Mouse (Mus musculus): Measurements from ENCODE around the gene Gm3952.

Gm3952 gene

DNA sequence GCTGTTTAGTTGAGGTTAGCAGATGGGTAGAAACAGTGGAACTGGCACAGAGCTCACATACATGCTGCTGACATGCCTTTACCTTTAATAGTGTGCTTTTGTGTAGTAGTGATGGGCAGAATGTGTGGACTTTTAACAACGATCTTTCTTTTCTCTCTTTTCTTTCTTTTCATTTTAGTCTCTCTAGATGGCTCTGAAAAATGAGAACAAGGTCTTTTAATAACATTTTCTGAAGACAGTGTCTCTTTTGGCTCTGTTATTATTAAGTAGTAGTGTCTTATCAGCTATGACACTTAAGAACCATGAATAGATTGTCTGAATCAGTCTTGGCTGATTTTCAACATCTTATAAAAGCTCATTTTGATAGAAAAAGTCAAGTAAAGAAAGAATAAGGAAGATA, at the start of gene Gm3952:
Gm3952 (minus strand) TSS at position 101 of the 400 bp plus-strand sequence.
- in situ Hi-C loops (cut with MboI; ENCODE audit: low sequenced_read_pairs) = no loop called here

DNA sequence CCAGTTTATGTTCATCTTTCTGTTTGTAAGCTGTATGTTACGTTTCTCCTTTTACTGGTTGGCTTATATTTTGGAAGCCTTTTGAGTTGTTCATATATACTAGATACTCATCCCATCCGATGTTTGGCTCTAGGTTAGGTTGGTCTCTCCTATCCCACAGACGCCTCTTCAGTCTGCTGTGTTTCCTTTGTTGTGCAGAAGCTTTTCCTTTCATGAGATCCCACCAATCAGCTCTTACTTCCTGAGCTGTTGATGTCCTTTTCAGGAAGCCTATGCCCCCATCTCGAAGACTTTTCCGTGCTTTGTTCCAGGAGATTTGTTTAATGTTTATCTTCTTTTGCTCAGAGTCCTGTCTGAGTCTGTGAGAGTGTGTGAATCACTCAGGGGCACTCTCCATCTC, 45.3 kb upstream of the Gm3952 start:
- in situ Hi-C loops (cut with MboI; ENCODE audit: low sequenced_read_pairs) = no loop called here

DNA sequence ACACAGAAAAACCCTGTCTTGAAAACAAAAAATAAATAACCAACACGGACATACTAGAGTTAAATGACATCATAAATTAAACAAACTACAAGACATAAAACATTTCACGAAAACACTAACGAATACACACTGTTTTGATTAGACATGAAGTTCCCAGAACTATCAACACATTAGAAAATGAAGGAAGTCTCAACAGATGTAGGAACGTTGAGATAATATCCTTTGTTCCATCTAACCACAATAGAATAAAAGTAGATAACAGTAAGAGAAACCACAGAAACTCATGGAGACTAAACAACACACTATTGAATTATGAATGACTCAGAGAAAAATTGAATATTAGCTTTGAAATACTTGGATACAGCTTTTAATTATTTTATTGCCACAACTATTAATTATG, 14.0 kb upstream of the Gm3952 start:
- in situ Hi-C loops (cut with MboI; ENCODE audit: low sequenced_read_pairs) = no loop called here

DNA sequence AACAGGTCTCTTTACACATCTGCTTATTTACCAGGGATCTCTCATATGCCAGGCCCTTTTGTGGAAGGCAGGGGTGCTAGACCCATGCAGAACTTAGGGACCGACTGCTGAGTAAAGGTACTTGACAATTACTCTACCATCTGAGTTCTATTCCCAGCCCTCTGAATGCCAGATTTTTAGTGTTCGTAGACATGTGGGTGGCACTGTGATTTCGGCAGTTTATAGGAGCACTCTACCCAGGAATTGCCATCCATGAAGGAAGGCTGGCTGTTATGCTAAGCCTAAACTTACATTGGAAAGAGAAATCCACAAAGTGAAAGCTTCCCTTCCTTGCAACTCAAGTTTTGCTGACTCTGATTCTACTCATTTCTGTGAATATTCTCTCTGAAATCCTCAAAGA, 62.8 kb downstream of the Gm3952 start:
- in situ Hi-C loops (cut with MboI; ENCODE audit: low sequenced_read_pairs) = no loop called here

DNA sequence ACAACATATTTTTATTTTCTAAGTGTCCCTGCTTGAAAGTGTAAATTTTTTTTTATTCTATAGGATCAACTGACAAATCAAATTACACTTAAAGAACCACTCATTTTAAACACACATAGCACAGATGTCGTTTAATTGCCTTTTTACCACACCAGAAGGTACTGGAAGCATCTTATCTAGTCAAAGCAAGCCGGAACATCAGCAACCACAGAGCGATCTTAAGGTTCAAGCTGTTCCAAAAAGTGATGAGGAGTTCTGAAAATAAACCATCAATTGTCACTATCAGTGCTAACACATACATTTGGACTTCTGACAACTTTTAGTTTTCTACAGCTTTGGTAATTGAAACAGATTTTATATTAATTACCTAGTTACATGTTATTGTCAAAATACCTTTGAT, 64.4 kb downstream of the Gm3952 start:
- in situ Hi-C loops (cut with MboI; ENCODE audit: low sequenced_read_pairs) = no loop called here

DNA sequence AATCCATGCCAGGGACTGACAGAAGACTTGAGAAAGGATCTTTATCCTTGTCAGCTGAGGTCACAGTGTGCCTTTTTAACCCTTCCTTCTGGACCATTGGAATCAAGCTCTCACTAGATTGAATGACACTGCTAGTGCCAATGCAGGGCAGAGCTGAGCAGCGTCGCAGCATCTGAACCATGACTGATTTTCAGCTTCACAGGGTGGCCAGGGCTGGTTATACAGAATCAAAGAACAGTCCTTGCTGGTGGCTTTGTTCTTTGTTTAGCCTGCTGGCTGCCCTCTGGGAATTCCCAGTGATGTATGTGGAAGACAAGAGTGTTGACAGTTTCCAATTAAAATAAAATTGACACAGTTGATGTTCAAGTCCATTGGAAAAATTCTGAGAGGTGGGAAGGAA, 66.2 kb downstream of the Gm3952 start:
- in situ Hi-C loops (cut with MboI; ENCODE audit: low sequenced_read_pairs) = no loop called here

DNA sequence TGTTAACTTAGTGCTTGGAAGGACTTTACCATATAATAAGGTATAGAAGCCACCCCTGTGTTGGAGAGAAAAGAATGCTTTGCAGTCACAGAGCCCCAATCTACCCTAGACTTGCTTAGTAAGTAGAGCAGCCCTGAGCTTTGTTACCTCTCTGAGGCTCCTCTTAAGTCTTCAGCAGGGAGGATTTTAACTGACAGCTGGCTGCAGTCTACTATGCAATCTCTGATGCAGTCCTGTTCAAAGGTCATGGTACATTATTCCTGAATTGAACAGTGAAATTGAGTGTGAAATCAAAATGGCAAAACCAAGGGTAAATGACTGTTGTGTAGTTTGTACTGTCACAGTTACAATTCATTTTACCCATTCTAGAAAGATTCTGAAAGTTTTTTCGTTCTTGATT, 71.3 kb downstream of the Gm3952 start:
- in situ Hi-C loops (cut with MboI; ENCODE audit: low sequenced_read_pairs) = no loop called here

DNA sequence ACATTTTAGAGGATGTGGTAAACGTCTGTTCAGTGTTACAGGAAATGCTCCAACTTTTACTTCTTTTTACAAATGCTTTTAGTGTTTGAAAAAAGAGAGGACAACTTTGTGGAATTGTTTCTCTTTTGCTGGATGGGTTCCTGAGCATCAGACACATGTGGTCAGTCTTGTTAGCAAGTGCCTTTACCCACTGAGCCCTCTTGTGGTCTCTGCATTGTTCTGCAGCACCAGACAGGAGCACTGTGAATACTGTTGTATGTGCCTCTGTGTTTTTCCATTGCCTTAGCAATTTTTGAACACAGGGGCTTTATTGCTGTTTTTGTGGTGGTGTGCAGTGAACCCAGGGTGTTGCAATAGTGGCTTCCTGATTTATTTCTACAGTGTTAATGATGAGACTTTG, 73.7 kb downstream of the Gm3952 start:
- in situ Hi-C loops (cut with MboI; ENCODE audit: low sequenced_read_pairs) = no loop called here

DNA sequence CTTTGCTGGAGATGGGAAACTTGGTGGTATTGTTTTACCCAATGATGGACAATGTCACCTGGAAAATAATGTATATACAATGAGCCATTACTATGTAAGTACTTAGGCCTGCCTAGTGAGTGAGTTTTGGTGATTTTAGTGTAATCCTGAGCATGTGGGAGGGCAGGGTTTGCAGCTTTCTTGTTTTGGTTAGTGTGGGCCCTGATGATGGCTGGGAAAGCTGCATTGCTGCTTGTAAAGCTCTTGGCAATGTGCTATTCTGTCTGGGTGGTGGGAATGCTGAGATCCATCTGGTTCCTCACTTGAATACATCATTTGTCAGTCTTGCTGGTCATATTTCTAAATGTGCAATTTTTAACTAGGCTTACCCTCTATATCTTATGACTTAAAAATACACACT, 82.3 kb downstream of the Gm3952 start:
- in situ Hi-C loops (cut with MboI; ENCODE audit: low sequenced_read_pairs) = no loop called here

DNA sequence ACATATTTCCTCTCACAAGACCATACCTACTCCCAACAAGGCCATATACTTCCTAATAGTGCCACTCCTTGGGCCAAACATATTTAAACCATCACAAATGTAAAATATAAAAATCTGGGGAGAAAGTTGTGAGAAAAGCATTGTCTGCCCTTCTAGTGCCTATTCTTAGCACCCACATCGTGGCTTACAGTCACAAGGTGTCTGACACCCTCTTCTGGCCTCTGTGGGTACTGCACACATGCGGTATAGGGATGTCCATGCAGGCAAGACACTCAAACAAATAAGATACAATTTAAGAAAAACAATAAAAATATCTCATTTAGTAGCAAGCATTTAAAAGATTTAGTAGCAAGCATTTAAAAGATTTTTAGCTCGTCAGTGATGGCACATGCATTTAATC, 89.2 kb downstream of the Gm3952 start:
- in situ Hi-C loops (cut with MboI; ENCODE audit: low sequenced_read_pairs) = loop anchor here (10.0 kb wide), 1 partner anchor 54 kb away; no protein-coding TSS in a partner anchor

DNA sequence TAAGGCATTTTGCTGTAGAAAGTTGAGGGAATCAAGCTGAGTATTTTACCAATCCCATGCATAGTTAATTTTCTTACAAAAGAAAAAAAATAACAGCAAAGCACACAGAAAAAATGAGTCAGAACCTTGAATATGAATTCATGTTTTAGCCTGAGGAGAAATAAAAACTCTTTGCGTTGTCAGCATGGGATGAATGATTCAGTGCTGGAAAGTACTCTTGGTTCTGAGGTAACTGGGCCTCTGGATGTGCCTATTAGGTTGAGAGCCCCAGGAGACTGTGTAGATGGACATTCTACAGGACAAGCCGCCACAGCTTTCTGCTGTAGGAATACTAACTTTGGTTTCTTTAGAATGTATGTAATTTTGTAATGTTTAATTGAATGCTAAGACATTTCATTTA, 93.7 kb downstream of the Gm3952 start:
- in situ Hi-C loops (cut with MboI; ENCODE audit: low sequenced_read_pairs) = loop anchor here (10.0 kb wide), 1 partner anchor 50 kb away; no protein-coding TSS in a partner anchor

DNA sequence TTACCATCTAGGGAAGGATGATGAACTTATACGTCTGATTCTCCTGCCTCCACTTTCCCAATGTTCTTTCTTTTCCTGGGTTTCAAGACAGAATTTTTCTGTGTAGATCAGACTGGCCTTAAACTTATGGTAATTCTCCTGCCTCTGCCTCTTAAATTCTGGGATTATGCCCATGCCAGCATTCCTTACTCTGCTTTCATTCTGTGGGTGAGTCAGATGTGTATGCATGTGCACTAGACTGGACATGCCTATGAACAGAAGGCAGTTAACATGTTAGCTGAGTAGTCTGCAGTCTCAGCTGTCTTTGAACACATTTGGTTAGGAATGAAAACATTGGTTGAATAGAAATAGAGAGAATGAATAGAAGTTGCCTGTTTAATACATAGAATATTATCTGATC, 94.1 kb downstream of the Gm3952 start:
- in situ Hi-C loops (cut with MboI; ENCODE audit: low sequenced_read_pairs) = loop anchor here (10.0 kb wide), 1 partner anchor 50 kb away; no protein-coding TSS in a partner anchor

DNA sequence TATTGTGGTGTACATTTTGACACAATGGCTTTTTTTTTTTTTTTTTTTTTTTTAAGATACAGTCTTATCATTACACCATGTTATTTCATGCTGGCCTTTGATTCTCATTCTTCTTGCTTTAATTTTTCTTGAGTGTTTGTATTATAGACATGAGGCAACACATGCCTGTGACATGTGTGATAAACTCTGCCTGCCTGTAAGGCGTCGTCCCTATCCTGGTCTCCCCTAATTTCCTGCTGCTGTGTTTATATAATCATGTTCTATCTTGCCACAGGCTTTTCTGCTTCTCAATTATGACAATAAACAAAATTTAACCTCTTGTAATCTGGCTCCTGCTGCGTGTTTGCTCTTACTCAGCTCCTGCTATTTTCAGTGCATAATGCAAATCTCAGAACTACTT, 100.5 kb downstream of the Gm3952 start:
- in situ Hi-C loops (cut with MboI; ENCODE audit: low sequenced_read_pairs) = no loop called here

DNA sequence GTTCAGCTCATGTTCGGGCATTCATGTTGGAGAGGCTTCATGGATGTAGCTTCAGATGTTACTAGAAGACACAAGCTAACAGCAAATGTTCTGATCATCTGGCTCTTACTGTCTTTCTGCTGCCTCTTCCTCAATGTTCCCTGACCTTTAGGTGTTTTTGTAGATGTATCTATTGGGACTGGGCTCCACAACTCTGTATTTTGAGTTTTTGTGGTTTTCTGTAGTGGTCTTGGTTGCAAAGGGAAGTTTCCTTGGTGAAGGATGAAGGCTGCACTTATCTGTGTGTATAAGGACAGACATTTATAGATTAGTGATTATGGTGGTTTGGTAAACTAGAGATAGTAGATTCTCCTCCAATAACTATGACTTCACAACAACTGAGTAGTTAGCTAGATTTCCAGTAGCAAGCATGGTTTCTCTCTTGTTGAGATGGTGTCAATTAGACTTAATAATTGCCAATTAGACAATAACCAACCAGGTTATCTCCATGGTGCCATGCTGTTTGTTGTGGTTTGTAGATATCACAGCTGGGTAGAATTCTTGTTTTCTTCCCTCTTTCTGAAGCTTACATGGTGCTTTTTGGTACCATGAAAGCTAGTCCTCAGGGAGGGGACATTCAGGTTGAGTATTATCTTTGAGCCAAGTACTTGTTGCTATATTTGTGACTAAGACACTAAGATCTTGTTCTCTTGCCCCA, 101.6 kb downstream of the Gm3952 start:
- in situ Hi-C loops (cut with MboI; ENCODE audit: low sequenced_read_pairs) = no loop called here

Data from CH12F3 (cell line).